Mouse (Mus musculus): ENCODE results near the gene Xylb. TPM values are rescaled to one million over a fixed set of nuclear protein-coding genes. Genes with fewer than 3 reads are reported as not detected.
A peak's percentile ranks its signal among the peaks of the same experiment; 100 is the strongest.
"Not testable (repeated sequence)": the region's sequence is repeated elsewhere in the genome, so short reads cannot be mapped to it uniquely, and the experiment has no call there.

Xylb gene
- polyA plus RNA-seq, 1 experiment from 2014 or later = 2.6 TPM

DNA sequence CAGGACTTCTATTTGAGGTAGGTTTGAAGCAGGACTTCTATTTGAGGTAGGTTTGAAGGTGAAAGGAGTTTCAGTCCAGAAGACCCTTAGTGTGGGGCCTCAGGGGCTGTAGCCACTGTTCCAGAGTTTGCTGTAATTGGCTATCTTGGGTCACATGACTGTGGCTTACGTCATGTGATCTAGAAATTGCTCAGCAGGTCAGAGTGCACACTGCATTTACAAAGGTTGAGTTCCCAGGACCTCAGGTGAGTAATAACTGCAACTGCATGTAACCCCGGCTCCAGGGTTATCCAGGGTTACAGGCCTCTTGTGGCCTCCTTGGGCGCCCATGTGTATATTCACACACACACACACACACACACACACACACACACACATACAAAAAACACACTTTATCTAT lies 11.2 kb downstream of the Xylb start:
- no peaks in the 10 kb centered on the region for H3K27me3 ChIP-seq (replicated peaks)

DNA sequence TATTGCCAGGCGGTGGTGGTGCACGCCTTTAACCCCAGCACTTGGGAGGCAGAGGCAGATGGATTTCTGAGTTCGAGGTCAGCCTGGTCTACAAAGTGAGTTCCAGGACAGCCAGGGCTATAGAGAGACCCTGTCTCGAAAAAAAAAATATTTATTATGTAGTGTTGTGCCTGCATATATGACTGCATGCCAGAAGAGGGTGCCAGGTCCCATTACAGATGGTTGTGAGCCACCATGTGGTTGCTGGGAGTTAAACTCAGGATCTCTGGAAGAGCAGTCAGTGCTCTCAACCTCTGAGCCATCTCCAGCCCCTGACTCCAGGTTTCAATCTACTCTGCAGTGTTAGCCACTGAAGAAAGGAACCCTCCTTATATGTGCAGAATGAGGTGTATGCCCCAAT lies 13.6 kb downstream of the Xylb start:
- 83% methylated on average over 4 of the region's 4 CpGs for WGBS
- not testable (repeated sequence) for H3K27ac ChIP-seq (replicated peaks); H3K4me2 ChIP-seq; H3K4me1 ChIP-seq; H3K9me3 ChIP-seq; H3K4me3 ChIP-seq; H3K36me3 ChIP-seq; H3K27me3 ChIP-seq (replicated peaks); H3K9ac ChIP-seq; ATAC-seq (ENCODE audit: extremely low read depth, insufficient number of reproducible peaks, low FRiP score, low TSS enrichment)

More for the DNA sequence above, 11.2 kb downstream of the Xylb start:
- no peak overlapping the region for H3K4me2 ChIP-seq
- peaks cover 3% of the 10 kb centered on the region; the same call in 1 of the 2 replicates for H3K36me3 ChIP-seq
- no peak overlapping the region for H3K9ac ChIP-seq
- peaks cover 11% of the 10 kb centered on the region for H3K4me1 ChIP-seq
- WGBS = 83% methylated on average over 3 of the region's 3 CpGs
- no peaks in the 10 kb centered on the region for H3K9me3 ChIP-seq
- no peak for ATAC-seq (ENCODE audit: extremely low read depth, insufficient number of reproducible peaks, low FRiP score, low TSS enrichment)
- H3K27ac ChIP-seq (replicated peaks) = no peak overlapping the region
- H3K4me3 ChIP-seq = no peak overlapping the region

DNA sequence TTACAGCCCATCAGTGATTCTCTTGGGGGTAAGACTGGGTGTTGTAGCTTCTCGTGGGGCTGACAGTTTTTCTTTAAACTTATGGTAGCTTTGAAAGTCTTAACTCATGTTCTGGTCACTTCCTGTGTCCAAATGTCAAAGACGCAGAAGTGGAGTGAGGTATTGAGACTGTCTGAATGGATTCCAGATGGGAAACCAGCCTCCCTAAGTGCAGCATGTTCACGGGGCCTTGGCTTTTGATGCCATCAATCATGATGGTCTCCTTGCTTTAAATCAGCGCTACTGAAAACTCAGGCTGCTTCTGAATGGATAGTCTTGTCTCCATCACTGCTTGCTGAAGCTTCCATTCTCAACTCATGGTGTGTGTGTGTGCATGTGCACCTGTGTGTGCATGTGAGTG lies 14.1 kb downstream of the Xylb start:
- H3K4me2 ChIP-seq = no peak overlapping the region
- no peaks in the 10 kb centered on the region for H3K4me1 ChIP-seq
- no peak overlapping the region for H3K9ac ChIP-seq
- no peak for ATAC-seq (ENCODE audit: extremely low read depth, insufficient number of reproducible peaks, low FRiP score, low TSS enrichment)
- H3K36me3 ChIP-seq = peaks cover 3% of the 10 kb centered on the region; the same call in 1 of the 2 replicates
- H3K27ac ChIP-seq (replicated peaks) = no peak overlapping the region
- no peaks in the 10 kb centered on the region for H3K27me3 ChIP-seq (replicated peaks)
- 79% methylated on average over 4 of the region's 4 CpGs for WGBS
- H3K9me3 ChIP-seq = no peaks in the 10 kb centered on the region
- no peak overlapping the region for H3K4me3 ChIP-seq

DNA sequence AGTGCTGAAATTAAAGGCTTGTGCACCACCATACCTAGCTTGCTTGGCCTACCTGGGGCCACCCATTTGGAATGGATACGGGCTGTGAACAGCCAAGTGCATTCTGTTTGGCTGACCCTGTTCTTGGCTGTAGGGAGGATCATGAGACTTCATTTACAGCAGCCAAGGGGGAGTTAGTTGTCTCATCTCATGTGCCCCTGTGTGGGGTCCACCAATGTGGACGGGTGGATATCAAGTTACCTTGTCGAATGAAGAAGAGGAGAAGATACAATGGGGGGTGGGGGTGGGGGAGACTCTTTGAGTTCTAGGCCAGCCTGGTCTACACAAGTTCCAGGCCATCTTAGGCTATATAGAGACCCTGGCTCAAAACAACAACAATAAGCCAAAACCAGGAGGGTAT lies 17.8 kb downstream of the Xylb start:
- no peak for ATAC-seq (ENCODE audit: extremely low read depth, insufficient number of reproducible peaks, low FRiP score, low TSS enrichment)
- Histone ChIP-seq H3K27me3 (replicated peaks) (no peaks in the 10 kb centered on the region), H3K9ac (no peak overlapping the region), H3K36me3 (no peaks in the 10 kb centered on the region), H3K4me2 (no peak overlapping the region), H3K9me3 (no peaks in the 10 kb centered on the region), H3K4me1 (no peaks in the 10 kb centered on the region), H3K4me3 (no peak overlapping the region), H3K27ac (replicated peaks) (no peak overlapping the region)
- WGBS = 59% methylated on average over 3 of the region's 3 CpGs

DNA sequence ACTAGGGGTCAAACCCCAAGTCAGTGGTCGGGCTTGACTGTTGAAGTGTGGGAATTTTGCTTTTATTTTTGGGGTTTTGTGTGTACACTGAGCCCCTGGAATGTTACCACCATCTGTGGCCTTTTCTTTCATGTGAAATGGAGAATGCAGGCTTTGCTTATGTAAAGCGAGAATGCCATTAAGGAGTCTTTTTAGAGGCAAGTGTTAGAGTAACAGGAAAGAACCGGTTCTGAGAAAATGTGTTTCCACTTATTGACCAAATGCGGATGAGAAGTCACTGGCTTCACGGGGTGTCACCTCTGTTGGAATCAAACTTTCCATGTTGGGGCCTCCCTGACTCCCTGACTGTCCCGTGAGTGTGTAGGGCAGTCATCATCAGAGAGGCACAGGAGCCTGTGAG lies 18.4 kb downstream of the Xylb start:
- WGBS = 65% methylated on average over 6 of the region's 6 CpGs
- Histone ChIP-seq H3K27me3 (replicated peaks) (no peaks in the 10 kb centered on the region), H3K9ac (no peak overlapping the region), H3K4me3 (no peak overlapping the region), H3K27ac (replicated peaks) (no peak overlapping the region), H3K36me3 (no peaks in the 10 kb centered on the region), H3K4me1 (no peaks in the 10 kb centered on the region), H3K4me2 (no peak overlapping the region), H3K9me3 (no peaks in the 10 kb centered on the region)
- no peak for ATAC-seq (ENCODE audit: extremely low read depth, insufficient number of reproducible peaks, low FRiP score, low TSS enrichment)

DNA sequence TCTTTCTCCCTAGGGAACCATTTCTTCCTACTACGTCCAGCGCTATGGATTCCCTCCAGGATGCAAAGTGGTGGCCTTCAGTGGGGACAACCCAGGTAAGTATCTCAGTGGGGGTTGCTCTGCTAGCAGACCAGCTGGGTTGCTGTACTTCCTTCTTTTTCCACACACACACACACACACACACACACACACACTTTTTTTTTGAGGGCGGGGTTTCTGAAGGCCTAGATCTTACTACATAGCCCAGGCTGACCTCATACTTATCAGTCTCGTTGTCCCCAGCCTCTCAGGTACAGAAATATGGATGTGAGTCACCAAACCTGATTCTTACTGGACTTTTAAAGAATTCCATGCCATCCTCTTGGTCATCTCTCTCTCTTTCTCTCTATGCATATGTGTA lies 21.1 kb downstream of the Xylb start:
- Histone ChIP-seq H3K4me3 (no peak overlapping the region), H3K36me3 (no peaks in the 10 kb centered on the region), H3K9me3 (no peaks in the 10 kb centered on the region), H3K9ac (no peak overlapping the region), H3K4me1 (peaks cover 5% of the 10 kb centered on the region; the same call in 1 of the 2 replicates), H3K27ac (replicated peaks) (no peak overlapping the region), H3K27me3 (replicated peaks) (no peaks in the 10 kb centered on the region), H3K4me2 (no peak overlapping the region)
- ATAC-seq (ENCODE audit: extremely low read depth, insufficient number of reproducible peaks, low FRiP score, low TSS enrichment) = no peak
- WGBS = 88% methylated on average over 4 of the region's 4 CpGs

DNA sequence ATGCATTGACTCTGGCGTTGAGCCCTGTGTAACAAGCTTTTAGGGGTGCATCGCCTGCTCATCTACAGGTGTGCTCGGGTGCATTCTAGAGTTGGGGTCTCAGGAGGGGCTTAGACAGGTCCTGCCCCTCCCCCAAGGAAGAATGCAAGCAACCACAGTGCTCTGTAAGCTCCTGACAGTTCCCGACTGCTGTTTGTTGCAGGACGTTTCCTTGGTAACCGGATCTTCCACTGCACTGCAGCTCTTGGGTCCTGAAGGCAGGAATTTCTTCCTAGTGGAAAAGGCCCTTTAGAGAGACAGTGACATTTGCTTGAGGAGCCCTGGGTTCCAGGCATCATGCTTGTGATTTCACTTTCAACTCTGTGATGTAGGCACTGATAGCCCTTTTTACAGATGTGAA lies 25.4 kb downstream of the Xylb start:
- Histone ChIP-seq H3K36me3 (0 out of 2 replicates have a peak, but pooled peaks cover 4% of the 10 kb centered on the region), H3K4me1 (peaks cover 5% of the 10 kb centered on the region; the same call in 1 of the 2 replicates), H3K27ac (replicated peaks) (no peak overlapping the region), H3K27me3 (replicated peaks) (no peaks in the 10 kb centered on the region), H3K9ac (no peak overlapping the region), H3K9me3 (no peaks in the 10 kb centered on the region), H3K4me2 (no peak overlapping the region), H3K4me3 (no peak overlapping the region)
- ATAC-seq (ENCODE audit: extremely low read depth, insufficient number of reproducible peaks, low FRiP score, low TSS enrichment) = no peak
- WGBS = 44% methylated on average over 6 of the region's 6 CpGs

DNA sequence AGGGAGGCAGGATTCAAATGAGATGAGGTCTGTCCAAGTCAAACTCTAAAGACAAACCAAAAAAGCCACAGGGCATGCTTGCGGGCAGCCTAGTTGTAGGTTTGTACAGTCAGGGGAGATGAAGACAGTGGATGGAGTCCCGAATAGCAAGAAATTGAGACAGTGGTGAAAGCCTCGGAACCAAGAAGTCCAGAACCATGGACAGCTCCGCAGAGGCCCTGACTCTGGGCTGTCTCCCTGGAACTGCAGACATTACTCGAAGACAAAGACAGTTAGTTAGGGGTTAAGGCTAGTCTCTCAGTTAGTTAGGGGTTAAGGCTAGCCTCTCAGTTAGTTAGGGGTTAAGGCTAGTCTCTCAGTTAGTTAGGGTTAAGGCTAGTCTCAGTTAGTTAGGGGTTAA lies 31.8 kb downstream of the Xylb start:
- Histone ChIP-seq H3K27ac (replicated peaks) (no peak overlapping the region), H3K4me3 (no peak overlapping the region), H3K36me3 (0 out of 2 replicates have a peak, but pooled peaks cover 4% of the 10 kb centered on the region), H3K9ac (no peak overlapping the region), H3K27me3 (replicated peaks) (no peaks in the 10 kb centered on the region), H3K4me2 (no peak overlapping the region), H3K4me1 (no peaks in the 10 kb centered on the region), H3K9me3 (no peaks in the 10 kb centered on the region)
- ATAC-seq (ENCODE audit: extremely low read depth, insufficient number of reproducible peaks, low FRiP score, low TSS enrichment) = no peak
- 45% methylated on average over 5 of the region's 5 CpGs for WGBS

DNA sequence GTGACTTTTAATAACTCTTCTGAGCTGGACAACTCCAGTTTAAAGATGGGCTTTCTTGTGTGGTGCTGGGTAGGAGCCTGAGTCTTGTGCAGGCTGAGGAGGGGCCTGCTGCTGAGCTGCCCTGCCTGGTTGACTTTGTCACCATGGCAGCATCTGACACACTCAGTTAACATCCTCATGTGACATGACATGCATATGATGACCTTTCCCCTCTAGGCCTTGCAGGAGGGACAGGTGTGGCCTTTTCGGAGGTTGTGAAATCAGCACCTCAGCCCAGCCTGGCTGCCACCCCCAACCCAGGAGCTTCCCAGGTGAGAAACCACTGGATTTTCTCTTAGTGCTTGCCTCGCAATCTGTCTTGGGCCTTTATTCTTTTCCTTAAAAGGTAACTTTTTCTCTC lies 33.0 kb downstream of the Xylb start:
- H3K4me2 ChIP-seq = no peak overlapping the region
- no peak for ATAC-seq (ENCODE audit: extremely low read depth, insufficient number of reproducible peaks, low FRiP score, low TSS enrichment)
- no peak overlapping the region for H3K9ac ChIP-seq
- 80% methylated on average over 2 of the region's 2 CpGs for WGBS
- H3K4me1 ChIP-seq = no peaks in the 10 kb centered on the region
- no peaks in the 10 kb centered on the region for H3K9me3 ChIP-seq
- H3K27me3 ChIP-seq (replicated peaks) = no peaks in the 10 kb centered on the region
- no peak overlapping the region for H3K27ac ChIP-seq (replicated peaks)
- no peak overlapping the region for H3K4me3 ChIP-seq
- H3K36me3 ChIP-seq = no peaks in the 10 kb centered on the region

DNA sequence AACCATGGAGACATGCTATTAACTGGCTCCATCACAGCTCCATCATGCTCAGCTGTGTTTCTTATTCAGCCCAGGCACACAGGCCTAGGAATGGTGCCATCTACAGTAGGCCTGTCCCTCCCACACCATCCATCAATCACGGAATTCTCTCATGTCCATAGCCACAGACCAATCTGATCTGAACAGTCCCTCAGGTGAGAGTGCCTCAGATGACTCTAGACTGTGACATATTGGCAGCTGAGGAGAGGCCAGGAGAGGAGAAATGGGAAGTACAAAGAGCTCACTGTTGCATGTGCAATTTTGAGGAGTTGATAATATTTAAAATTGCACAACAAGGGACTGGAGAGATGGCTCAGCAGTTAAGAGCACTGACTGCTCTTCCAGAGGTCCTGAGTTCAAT lies 37.6 kb downstream of the Xylb start:
- Histone ChIP-seq H3K4me1 (no peaks in the 10 kb centered on the region), H3K36me3 (no peaks in the 10 kb centered on the region), H3K27me3 (replicated peaks) (no peaks in the 10 kb centered on the region), H3K9me3 (no peaks in the 10 kb centered on the region), H3K4me2 (no peak overlapping the region), H3K9ac (no peak overlapping the region), H3K4me3 (no peak overlapping the region), H3K27ac (replicated peaks) (no peak overlapping the region)
- ATAC-seq (ENCODE audit: extremely low read depth, insufficient number of reproducible peaks, low FRiP score, low TSS enrichment) = no peak
- WGBS = 78% methylated on average over 1 of the region's 1 CpGs

DNA sequence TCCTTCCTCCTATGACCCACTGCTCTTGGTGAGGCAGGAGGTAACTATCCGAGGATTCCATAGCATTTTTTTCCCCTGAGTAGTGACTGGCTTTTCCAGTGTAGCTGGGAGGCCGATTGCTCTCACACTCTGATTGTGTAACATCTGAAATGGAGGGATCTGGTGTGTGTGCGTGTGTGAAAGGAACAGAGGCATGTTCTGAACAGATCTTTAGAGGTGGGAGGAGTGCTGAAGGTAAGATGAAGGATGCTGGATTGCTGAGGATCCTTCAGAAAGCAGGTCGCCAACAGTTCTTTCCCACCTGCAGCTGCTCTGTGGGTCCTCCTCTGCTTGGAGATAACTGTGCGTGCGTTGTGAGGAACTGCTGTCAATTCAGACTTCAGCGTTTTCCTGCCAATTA lies 44.2 kb downstream of the Xylb start:
- Histone ChIP-seq H3K27ac (replicated peaks) (0 out of 2 replicates have a peak overlapping the region, but pooled peaks have one; percentile 17), H3K4me2 (peak overlapping the region; percentile 99), H3K9me3 (no peaks in the 10 kb centered on the region), H3K36me3 (no peaks in the 10 kb centered on the region), H3K4me1 (peaks cover 30% of the 10 kb centered on the region), H3K9ac (peak overlapping the region; percentile 78), H3K27me3 (replicated peaks) (no peaks in the 10 kb centered on the region), H3K4me3 (peak overlapping the region; percentile 91)
- 5% methylated on average over 7 of the region's 7 CpGs for WGBS
- ATAC-seq (ENCODE audit: extremely low read depth, insufficient number of reproducible peaks, low FRiP score, low TSS enrichment) = no peak

DNA sequence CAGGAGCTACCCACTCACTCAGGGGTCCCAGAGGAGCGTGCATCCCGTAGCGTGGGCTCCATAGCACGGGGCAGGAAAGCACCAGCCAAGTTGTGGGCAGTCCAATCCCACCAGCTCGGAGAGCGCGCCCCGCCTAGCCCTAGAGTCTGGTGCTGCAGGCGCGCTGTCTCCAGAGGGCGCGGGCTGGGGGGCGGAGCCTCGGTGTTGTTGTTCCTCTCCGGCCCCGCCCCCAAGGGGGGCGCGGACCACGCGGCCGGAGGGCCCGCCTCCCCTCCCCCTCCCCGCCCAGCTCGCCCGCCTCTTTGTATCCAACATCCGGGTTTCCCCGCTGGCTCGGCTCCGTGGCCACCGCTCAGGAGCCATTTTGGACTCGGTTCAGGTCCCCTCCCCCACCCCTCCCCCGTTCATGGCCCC lies 44.6 kb downstream of the Xylb start, which contains the start of gene Acvr2b:
Gene Acvr2b, plus strand, starts transcription at position 318 of the 414 bp plus-strand sequence.
- WGBS = 0% methylated on average over 25 of the region's 32 CpGs
- H3K9ac ChIP-seq = peak within 1 kb of the TSS; percentile 98
- ATAC-seq (ENCODE audit: extremely low read depth, insufficient number of reproducible peaks, low FRiP score, low TSS enrichment) = peak; percentile 88

More for the DNA sequence above, 44.6 kb downstream of the Xylb start, which contains the start of gene Acvr2b:
- H3K4me1 ChIP-seq = peaks cover 30% of the 10 kb centered on the region
- peak within 1 kb of the TSS; percentile 99 for H3K27ac ChIP-seq (replicated peaks)
- no peaks in the 10 kb centered on the region for H3K9me3 ChIP-seq
- no peaks in the 10 kb centered on the region for H3K27me3 ChIP-seq (replicated peaks)
- no peaks in the 10 kb centered on the region for H3K36me3 ChIP-seq
- H3K4me3 ChIP-seq = peak within 1 kb of the TSS; percentile 91
- H3K4me2 ChIP-seq = peak within 1 kb of the TSS; percentile 99

Measured in heart, embryonic 13.5 days (tissue).